Mouse (Mus musculus): ENCODE measurements around the gene Dvl1. TPM values are rescaled to one million over a fixed set of nuclear protein-coding genes. Genes with fewer than 3 reads are reported as not detected.

Gene Dvl1
- polyA plus RNA-seq, 1 experiment = 50.2 TPM

GRCm38 (mm10) chr4:155908751-155909150 is 61.5 kb downstream of the Dvl1 start:
- WGBS = 83% methylated on average over 4 of the region's 4 CpGs
- TF ChIP-seq POLR2A (IDR thresholded peaks at IDR 0.05; ENCODE audit: borderline replicate concordance, control insufficient read depth, low read depth, low read length) = no peak
- Histone ChIP-seq H3K27ac (ENCODE audit: control insufficient read depth, insufficient read depth, low read depth, low read length, poor library complexity) (no peak overlapping the region), H3K4me1 (ENCODE audit: control insufficient read depth, insufficient read depth, low read length) (no peaks in the 10 kb centered on the region), H3K4me3 (replicated peaks; ENCODE audit: control insufficient read depth, low read depth, low read length) (no peak overlapping the region)

Other genes starting within 250 kb of the Dvl1 start
- 7.4 and 8.4 TPM in 2 replicates for gene Slc35e2, start 246.0 kb upstream of the Dvl1 start, polyA plus RNA-seq (2011; ENCODE audit: insufficient read depth, insufficient read length, low replicate concordance, missing spikeins)
- gene Cdk11b, start 222.5 kb upstream of the Dvl1 start, polyA plus RNA-seq (2011; ENCODE audit: insufficient read depth, insufficient read length, low replicate concordance, missing spikeins) = 132 and 202 TPM in 2 replicates
- not detected in 2 replicates for gene Gm10563, start 202.0 kb upstream of the Dvl1 start, polyA plus RNA-seq (2011; ENCODE audit: insufficient read depth, insufficient read length, low replicate concordance, missing spikeins)
- 5.6 and 6.9 TPM in 2 replicates for gene Mmp23, start 194.0 kb upstream of the Dvl1 start, polyA plus RNA-seq (2011; ENCODE audit: insufficient read depth, insufficient read length, low replicate concordance, missing spikeins)
- gene Mib2, start 178.2 kb upstream of the Dvl1 start, polyA plus RNA-seq (2011; ENCODE audit: insufficient read depth, insufficient read length, low replicate concordance, missing spikeins) = 15.0 and 29.1 TPM in 2 replicates
- 0.90 and 3.0 TPM in 2 replicates for gene Fndc10, start 153.1 kb upstream of the Dvl1 start, polyA plus RNA-seq (2011; ENCODE audit: insufficient read depth, insufficient read length, low replicate concordance, missing spikeins)
- 28.5 and 53.2 TPM in 2 replicates for gene Ssu72, start 142.6 kb upstream of the Dvl1 start, polyA plus RNA-seq (2011; ENCODE audit: insufficient read depth, insufficient read length, low replicate concordance, missing spikeins)
- 0.47 and 3.0 TPM in 2 replicates for gene Tmem240, start 112.6 kb upstream of the Dvl1 start, polyA plus RNA-seq (2011; ENCODE audit: insufficient read depth, insufficient read length, low replicate concordance, missing spikeins)
- gene Atad3a, start 86.3 kb upstream of the Dvl1 start, polyA plus RNA-seq (2011; ENCODE audit: insufficient read depth, insufficient read length, low replicate concordance, missing spikeins) = 31.8 and 32.9 TPM in 2 replicates
- 0.97 TPM in 1 of 2 replicates, not detected in the other for gene Vwa1, start 72.7 kb upstream of the Dvl1 start, polyA plus RNA-seq (2011; ENCODE audit: insufficient read depth, insufficient read length, low replicate concordance, missing spikeins)
- gene Tmem88b, start 61.5 kb upstream of the Dvl1 start, polyA plus RNA-seq (2011; ENCODE audit: insufficient read depth, insufficient read length, low replicate concordance, missing spikeins) = 0.93 and 1.1 TPM in 2 replicates
- 1.1 TPM in 1 of 2 replicates, not detected in the other for gene Ankrd65, start 57.0 kb upstream of the Dvl1 start, polyA plus RNA-seq (2011; ENCODE audit: insufficient read depth, insufficient read length, low replicate concordance, missing spikeins)
- 146 and 244 TPM in 2 replicates for gene Mrpl20, start 44.5 kb upstream of the Dvl1 start, polyA plus RNA-seq (2011; ENCODE audit: insufficient read depth, insufficient read length, low replicate concordance, missing spikeins)
- gene Ccnl2, start 34.9 kb upstream of the Dvl1 start, polyA plus RNA-seq (2011; ENCODE audit: insufficient read depth, insufficient read length, low replicate concordance, missing spikeins) = 92.0 and 149 TPM in 2 replicates
- 53.9 and 114 TPM in 2 replicates for gene Aurkaip1, start 16.1 kb upstream of the Dvl1 start, polyA plus RNA-seq (2011; ENCODE audit: insufficient read depth, insufficient read length, low replicate concordance, missing spikeins)
- gene Mxra8, start 7.7 kb upstream of the Dvl1 start, polyA plus RNA-seq (2011; ENCODE audit: insufficient read depth, insufficient read length, low replicate concordance, missing spikeins) = 8.1 and 12.4 TPM in 2 replicates
- gene Tas1r3, start 16.0 kb downstream of the Dvl1 start, polyA plus RNA-seq (2011; ENCODE audit: insufficient read depth, insufficient read length, low replicate concordance, missing spikeins) = 0.42 TPM in 1 of 2 replicates, not detected in the other
- 2.8 and 5.9 TPM in 2 replicates for gene Cptp, start 22.0 kb downstream of the Dvl1 start, polyA plus RNA-seq (2011; ENCODE audit: insufficient read depth, insufficient read length, low replicate concordance, missing spikeins)
- 22.2 and 49.5 TPM in 2 replicates for gene Ints11, start 22.1 kb downstream of the Dvl1 start, polyA plus RNA-seq (2011; ENCODE audit: insufficient read depth, insufficient read length, low replicate concordance, missing spikeins)
- 5.2 and 18.4 TPM in 2 replicates for gene Pusl1, start 44.4 kb downstream of the Dvl1 start, polyA plus RNA-seq (2011; ENCODE audit: insufficient read depth, insufficient read length, low replicate concordance, missing spikeins)
- 15.1 and 30.6 TPM in 2 replicates for gene Acap3, start 44.4 kb downstream of the Dvl1 start, polyA plus RNA-seq (2011; ENCODE audit: insufficient read depth, insufficient read length, low replicate concordance, missing spikeins)
- gene Ube2j2, start 96.4 kb downstream of the Dvl1 start, polyA plus RNA-seq (2011; ENCODE audit: insufficient read depth, insufficient read length, low replicate concordance, missing spikeins) = 63.5 and 71.8 TPM in 2 replicates
- 53.0 and 132 TPM in 2 replicates for gene C1qtnf12, start 114.9 kb downstream of the Dvl1 start, polyA plus RNA-seq (2011; ENCODE audit: insufficient read depth, insufficient read length, low replicate concordance, missing spikeins)
- 1.8 and 2.0 TPM in 2 replicates for gene B3galt6, start 145.2 kb downstream of the Dvl1 start, polyA plus RNA-seq (2011; ENCODE audit: insufficient read depth, insufficient read length, low replicate concordance, missing spikeins)
- gene Sdf4, start 145.5 kb downstream of the Dvl1 start, polyA plus RNA-seq (2011; ENCODE audit: insufficient read depth, insufficient read length, low replicate concordance, missing spikeins) = 60.1 and 111 TPM in 2 replicates
- gene Tnfrsf4, start 166.4 kb downstream of the Dvl1 start, polyA plus RNA-seq (2011; ENCODE audit: insufficient read depth, insufficient read length, low replicate concordance, missing spikeins) = 6.4 and 12.4 TPM in 2 replicates
- 7.9 and 8.0 TPM in 2 replicates for gene Tnfrsf18, start 178.8 kb downstream of the Dvl1 start, polyA plus RNA-seq (2011; ENCODE audit: insufficient read depth, insufficient read length, low replicate concordance, missing spikeins)
- gene Ttll10, start 212.0 kb downstream of the Dvl1 start, polyA plus RNA-seq (2011; ENCODE audit: insufficient read depth, insufficient read length, low replicate concordance, missing spikeins) = not detected in 2 replicates

Measured in bone marrow, adult 2 months (tissue).